27 mouse cellular contexts compared by ENCODE assay signal in genomic region chr7:63865911-63866310, GRCm38 (mm10). TPM values are rescaled to one million over a fixed set of nuclear protein-coding genes. Genes with fewer than 3 reads are reported as not detected.
"Had no signal": no experiment of that assay in that cellular context is flagged by ENCODE, and none has a peak within 500 bp of the region (broad histone marks: within the 10 kb centered on the region; RNA-seq: fewer than 3 reads in every experiment).

No protein-coding gene starts in this region.

- H3K4me2 ChIP-seq: liver, embryonic 13.5 days; lung, embryonic 14.5 days; midbrain, embryonic 12.5 days; midbrain, embryonic 15.5 days; neural tube, embryonic 12.5 days; neural tube, embryonic 15.5 days had no signal

- H3K27me3 ChIP-seq: liver, embryonic 13.5 days; midbrain, embryonic 12.5 days; midbrain, embryonic 15.5 days; neural tube, embryonic 12.5 days; neural tube, embryonic 15.5 days had no signal

- H3K36me3 ChIP-seq: liver, embryonic 13.5 days; midbrain, embryonic 12.5 days; midbrain, embryonic 15.5 days; neural tube, embryonic 12.5 days; neural tube, embryonic 15.5 days had no signal

- H3K4me3 ChIP-seq: layer of hippocampus, adult 2 months; left cerebral cortex, adult 2 months; liver, embryonic 13.5 days; midbrain, embryonic 12.5 days; midbrain, embryonic 15.5 days; neural tube, embryonic 12.5 days; neural tube, embryonic 15.5 days had no signal

- H3K27ac ChIP-seq: layer of hippocampus, adult 2 months; left cerebral cortex, adult 2 months; liver, embryonic 13.5 days; macrophage; midbrain, embryonic 12.5 days; midbrain, embryonic 15.5 days; neural tube, embryonic 12.5 days; neural tube, embryonic 15.5 days had no signal

- H3K4me1 ChIP-seq: midbrain, embryonic 12.5 days; midbrain, embryonic 15.5 days; neural tube, embryonic 12.5 days; neural tube, embryonic 15.5 days had no signal

- H3K9ac ChIP-seq: liver, embryonic 13.5 days; lung, embryonic 14.5 days; midbrain, embryonic 12.5 days; midbrain, embryonic 15.5 days; neural tube, embryonic 12.5 days; neural tube, embryonic 15.5 days had no signal

- H3K9me3 ChIP-seq: liver, embryonic 13.5 days; midbrain, embryonic 12.5 days; midbrain, embryonic 15.5 days; neural tube, embryonic 12.5 days; neural tube, embryonic 15.5 days had no signal

- ATAC-seq: lung, postnatal 0 days; midbrain, embryonic 15.5 days had no signal

- DNase-seq: kidney, adult 18-20 months; kidney, adult 9 months; kidney, postnatal 25 days; layer of hippocampus, postnatal 36 days; liver, embryonic 13.5 days; lung, embryonic 14.5 days; right cerebral cortex, adult 18-20 months; right cerebral cortex, postnatal 14 days; right cerebral cortex, postnatal 4 days; thymus, postnatal 25 days had no signal

RNA-seq across cellular contexts. Expression of gene E030018B13Rik, which starts 50.7 kb away (rescaled TPM):
- total RNA-seq: layer of hippocampus, adult 2 months; layer of hippocampus, postnatal 10 days; layer of hippocampus, postnatal 36 days; left cerebral cortex, adult 2 months; left cerebral cortex, postnatal 10 days; left cerebral cortex, postnatal 36 days; megakaryocyte, adult 5-6 weeks had no signal
- polyA plus RNA-seq: kidney, embryonic 16.5 days; large intestine, adult 2 months; limb, embryonic 11.5 days; limb, embryonic 14.5 days; liver, embryonic 13.5 days; liver, embryonic 16.5 days; macrophage; midbrain, embryonic 12.5 days; neural tube, embryonic 15.5 days had no signal
